Mouse (Mus musculus): ENCODE data around the gene Cers6. TPM values are rescaled to one million over a fixed set of nuclear protein-coding genes. Genes with fewer than 3 reads are reported as not detected.

Cers6 gene
- total RNA-seq, 2 experiments from 2014 or later, result 85.9 to 94.3 TPM

DNA sequence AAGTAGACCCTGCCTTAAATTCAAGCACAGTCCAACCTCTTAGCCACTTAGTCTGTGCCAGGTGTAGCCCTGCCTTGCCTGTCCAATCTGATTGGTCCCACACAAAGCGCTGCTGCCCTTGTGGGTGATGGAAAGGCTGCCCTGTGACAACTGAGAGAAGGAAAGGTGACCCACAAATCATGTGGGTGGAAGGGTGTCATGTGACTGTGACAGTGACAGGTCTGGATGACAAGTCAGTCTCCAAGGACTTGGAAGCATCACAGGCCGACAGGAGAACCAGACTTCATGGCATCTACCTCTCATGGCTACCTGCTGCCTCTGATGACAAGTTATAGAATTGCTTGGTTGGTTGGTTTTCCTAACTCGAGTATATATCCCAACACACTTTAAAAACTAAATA lies 242.3 kb downstream of the Cers6 start:
- no peak for DNase-seq (ENCODE audit: extremely low spot score in 1 of 2, low spot score in 1 of 2)

DNA sequence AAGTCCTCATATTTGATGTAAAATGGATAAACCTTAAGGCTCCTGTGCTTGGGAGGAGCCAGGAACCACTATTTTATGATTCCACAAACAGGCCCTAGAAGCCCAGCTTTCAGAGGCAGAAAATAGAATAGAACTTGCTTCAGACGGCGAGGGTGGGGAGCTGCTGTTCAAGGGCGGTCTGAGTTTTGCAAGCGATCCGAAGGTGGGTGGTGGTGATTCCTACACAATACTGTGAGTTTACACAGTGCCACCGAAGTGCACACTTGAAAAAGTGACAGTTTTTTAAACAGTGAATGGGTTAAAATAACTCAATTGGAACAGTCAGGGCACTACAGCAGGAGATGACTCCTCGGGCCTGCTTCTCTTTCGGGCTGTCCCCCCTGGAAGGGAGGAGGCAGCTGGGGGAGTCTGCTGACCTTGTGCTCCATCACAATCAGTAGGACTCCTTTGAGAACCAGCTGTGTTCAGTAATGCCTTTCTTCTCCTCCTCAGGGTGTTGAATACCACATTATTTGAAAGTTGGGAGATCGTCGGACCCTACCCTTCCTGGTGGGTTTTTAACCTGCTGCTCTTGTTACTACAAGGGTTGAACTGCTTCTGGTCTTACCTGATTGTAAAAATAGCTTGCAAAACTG lies 243.4 kb downstream of the Cers6 start:
- DNase-seq (ENCODE audit: extremely low spot score in 1 of 2, low spot score in 1 of 2), result no peak

DNA sequence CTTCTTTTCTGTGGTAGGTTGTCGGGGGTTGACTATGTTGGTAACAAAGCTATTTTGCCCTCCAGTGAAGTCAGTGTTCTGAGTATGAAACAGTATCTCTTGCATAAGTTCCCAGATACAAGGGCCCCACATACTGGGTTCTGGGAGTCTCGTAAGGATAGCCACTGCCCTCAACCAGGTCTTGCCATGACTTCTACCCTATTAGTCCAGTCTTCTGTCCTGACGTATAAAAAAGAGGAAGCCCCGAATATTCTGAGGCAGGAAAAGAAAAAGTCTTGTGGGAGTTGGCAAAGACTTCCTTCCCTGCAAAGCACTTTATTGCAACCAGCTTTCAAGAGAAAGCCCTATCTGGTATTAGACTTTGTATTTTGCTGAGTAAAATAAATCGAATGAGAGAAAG lies 248.0 kb downstream of the Cers6 start:
- no peak for DNase-seq (ENCODE audit: extremely low spot score in 1 of 2, low spot score in 1 of 2)

DNA sequence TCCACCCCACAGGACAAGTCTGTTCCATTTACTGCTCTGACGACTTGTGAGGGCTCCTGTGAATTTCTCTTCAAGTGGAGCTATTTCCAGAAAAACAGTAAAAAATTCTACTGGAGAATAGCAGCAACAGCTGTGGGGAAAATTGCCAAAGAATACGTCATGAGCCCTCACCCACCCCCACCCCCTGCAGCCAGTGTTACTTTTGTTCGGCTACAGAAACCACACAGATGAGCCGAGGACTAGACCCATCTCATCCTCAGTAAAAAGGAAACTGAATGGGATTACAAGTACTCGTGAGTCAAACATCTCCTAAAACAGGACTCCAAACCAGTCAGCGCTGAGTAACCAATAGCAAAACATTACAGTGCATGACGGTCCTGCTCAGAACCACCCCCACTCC lies 248.5 kb downstream of the Cers6 start:
- no peak for DNase-seq (ENCODE audit: extremely low spot score in 1 of 2, low spot score in 1 of 2)

DNA sequence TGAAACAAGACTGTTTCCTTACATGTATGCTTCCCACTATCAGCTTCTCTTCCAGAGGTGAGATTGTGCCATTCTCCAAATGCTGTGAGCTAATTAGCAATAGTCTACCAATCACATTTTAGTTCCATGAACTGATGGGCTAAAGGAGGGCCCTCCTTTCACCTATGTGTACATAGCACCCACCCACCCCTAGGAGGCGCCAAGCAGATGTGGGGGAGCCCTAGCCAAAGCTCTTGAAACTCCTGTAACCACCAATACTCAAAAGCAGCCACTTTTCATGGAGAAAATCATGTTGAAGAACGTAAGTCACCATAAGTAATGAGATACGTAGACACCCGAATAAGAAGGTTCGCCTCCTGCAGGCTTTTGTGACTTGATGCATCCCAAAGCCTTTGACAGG lies 251.4 kb downstream of the Cers6 start:
- no peak for DNase-seq (ENCODE audit: extremely low spot score in 1 of 2, low spot score in 1 of 2)

DNA sequence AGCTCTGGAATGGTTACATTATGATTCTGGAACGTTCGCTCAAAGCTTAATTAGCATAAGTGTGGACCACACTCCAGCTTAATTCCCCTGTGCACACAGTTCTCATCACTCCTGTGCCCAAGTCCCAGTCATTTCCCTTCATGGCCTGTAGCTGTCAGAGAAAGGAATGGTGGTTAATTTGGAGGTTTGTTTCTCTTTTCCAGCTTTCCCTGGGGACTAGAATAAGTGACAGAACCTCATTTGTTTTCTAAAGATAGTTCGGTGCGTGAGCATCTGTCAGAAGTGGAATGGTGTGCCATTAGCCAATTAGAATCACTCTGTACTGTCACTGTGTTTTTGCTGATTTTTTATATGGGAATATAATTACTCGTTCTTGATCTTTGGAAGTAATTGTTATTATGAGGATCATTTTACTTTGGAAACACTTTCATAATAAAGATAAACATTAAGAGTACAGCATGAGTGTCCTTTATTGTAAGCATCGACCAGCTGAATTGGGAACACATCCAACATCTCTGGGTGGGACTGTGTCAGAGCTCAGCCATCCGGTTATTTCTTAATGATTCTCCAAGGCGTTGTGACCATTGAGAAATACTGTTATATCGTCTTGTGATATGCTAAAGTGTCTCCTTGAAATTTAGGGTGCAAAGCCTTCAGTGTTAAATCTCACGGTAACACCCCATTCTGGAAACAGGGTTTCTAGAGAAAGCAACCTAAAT lies 252.7 kb downstream of the Cers6 start:
- no peak for DNase-seq (ENCODE audit: extremely low spot score in 1 of 2, low spot score in 1 of 2)

DNA sequence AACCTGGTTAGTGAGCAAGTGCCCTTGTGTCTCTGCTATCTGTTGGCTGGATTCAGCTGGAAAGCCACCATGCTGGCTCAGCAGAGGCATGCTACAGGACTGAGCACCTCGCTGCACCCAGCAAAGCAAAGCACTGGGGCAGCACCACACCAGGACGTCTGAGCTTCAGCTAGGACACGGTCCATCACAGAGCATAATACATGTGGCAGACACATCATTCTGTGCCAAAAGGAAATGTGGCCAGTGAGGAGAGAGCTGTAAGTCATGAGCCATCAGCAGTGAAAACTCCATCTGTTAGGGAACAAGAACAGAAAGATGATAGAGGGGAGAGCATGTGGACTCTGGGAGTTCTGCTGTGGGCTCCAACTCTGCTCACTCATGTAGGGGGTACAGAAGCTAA lies 254.7 kb downstream of the Cers6 start:
- no peak for DNase-seq (ENCODE audit: extremely low spot score in 1 of 2, low spot score in 1 of 2)

DNA sequence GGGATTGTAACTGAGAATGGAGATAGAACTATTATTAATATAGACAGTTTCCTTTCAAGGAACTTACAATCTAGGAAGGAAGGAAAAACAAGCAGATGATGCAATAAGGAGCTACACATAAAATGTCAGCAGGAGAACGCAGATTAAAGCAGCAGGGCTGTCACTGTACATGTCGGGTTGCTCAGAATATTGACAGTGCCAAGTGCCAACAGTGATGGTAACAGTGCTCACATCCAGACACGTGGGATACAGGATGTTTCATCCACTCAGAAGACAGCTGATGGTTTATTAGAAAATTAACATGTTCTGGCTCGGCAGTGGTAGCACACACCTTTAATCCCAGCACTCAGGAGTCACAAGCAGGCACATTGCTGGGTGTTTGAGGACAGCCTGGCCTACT lies 255.5 kb downstream of the Cers6 start:
- no peak for DNase-seq (ENCODE audit: extremely low spot score in 1 of 2, low spot score in 1 of 2)

DNA sequence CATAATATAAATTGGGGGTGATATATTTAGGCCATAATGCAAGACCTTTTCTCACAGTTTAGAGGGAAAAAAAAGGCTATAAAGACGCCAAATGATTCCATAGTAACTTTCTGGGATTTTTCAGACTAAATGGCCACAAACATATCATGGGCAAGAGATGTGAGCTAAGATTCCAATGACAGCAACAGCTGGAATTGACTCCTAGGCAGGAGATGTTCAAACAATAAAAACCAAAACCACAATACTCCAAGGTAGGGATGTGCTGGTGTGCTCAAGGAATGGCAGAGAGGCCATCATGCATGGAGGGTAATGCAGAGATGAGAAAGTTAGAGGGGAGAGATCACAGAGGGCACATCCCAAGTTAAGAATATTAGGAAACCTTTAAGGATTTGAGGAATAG lies 257.8 kb downstream of the Cers6 start:
- DNase-seq (ENCODE audit: extremely low spot score in 1 of 2, low spot score in 1 of 2), result no peak

DNA sequence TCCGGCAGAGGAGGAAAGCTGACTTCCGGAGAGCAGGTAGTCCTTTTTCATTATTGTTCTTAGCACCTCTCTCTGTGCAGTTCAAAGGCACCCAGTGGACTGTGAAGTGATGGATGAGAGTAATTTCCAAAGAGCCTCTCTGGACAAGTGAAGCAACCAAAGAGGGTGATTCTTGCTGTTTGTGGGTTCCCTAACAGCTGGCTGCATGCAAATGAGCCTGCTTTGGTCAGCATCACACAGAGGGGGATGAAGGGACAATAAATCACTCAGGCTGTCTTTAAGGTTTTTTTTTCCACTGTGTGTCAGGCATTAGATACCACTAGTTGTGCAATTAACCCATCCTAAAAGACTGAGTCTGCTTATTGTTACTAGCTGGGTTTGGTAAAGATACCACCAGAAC lies 258.5 kb downstream of the Cers6 start:
- DNase-seq (ENCODE audit: extremely low spot score in 1 of 2, low spot score in 1 of 2), result no peak

DNA sequence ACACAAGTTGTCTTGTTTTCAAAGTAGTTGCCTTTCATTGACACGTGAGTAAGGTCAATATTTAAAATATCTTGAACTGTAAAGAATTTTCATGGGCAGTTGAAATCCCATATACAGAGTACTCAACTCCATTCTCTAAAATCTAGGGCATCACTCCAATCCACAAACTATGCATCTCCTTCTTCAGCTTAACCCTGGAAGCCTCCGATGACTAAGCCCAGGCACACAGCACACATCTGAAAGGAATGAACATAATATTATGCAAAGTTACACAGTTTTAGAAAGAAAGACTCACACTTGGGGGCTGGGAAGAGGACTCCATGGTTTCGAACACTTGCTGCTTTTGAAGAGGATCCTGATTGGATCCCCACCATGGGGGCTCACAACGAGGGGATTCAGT lies 260.4 kb downstream of the Cers6 start:
- DNase-seq (ENCODE audit: extremely low spot score in 1 of 2, low spot score in 1 of 2), result no peak

DNA sequence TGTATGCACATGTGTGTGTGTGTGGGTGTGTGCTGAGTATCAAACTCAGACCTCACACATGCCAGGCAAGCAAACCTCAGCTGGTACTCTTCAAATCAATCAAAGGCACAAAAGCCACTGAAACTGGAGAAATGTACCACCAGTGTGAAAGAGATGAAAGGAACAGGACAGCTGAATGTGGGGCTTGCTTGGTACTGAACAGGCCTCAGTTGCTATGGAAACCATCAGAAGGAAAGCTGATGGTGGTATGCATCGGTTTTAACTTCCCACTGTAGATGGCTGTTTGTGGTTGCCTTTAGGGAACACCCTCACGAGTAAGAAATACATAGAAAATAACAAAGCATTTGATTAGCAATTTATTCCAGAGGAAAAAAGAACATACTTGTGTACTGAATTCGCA lies 264.2 kb downstream of the Cers6 start:
- DNase-seq (ENCODE audit: extremely low spot score in 1 of 2, low spot score in 1 of 2), result no peak

DNA sequence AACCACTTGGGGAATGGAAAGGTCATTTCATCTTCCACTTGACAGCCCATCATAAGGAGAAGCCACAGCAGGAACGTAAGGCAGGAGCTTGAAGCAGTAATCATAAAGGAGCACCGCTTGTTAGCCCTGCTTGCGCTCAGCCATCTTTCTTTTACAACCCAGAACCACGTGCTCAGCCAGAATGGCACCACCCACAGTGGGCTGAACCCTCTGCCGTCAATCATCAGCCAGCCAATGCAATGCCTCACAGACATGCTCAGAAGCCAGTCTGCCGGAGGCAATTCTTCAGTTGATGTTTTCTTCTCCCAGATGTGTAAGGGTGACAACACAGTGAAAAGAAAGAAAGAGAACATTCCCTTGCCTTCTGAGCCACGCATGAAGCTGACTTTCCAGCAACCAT lies 267.1 kb downstream of the Cers6 start:
- DNase-seq (ENCODE audit: extremely low spot score in 1 of 2, low spot score in 1 of 2), result no peak

DNA sequence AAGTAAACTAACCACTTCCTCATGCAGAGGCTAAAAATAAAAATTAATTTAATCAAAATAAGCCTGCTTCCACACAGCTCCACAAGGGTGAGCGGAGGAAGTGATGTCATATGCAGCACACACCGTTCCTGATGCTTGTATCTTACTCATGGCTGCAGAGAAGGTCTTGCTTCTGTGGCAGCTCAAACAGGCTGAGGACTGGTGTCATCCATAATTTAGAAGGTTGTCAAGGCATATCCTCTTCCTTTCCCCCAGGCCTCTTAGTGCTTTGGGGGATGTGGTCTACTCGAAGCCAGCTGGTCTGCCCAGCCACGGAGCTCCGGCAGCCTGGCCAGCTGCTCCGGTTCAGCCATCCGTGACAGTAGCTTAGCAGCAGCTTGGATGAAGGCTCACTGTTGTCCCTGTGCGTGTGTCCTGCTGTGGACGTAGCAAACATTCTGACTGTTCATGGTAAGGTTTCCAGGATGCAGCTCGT lies 267.7 kb downstream of the Cers6 start:
- DNase-seq (ENCODE audit: extremely low spot score in 1 of 2, low spot score in 1 of 2), result no peak

DNA sequence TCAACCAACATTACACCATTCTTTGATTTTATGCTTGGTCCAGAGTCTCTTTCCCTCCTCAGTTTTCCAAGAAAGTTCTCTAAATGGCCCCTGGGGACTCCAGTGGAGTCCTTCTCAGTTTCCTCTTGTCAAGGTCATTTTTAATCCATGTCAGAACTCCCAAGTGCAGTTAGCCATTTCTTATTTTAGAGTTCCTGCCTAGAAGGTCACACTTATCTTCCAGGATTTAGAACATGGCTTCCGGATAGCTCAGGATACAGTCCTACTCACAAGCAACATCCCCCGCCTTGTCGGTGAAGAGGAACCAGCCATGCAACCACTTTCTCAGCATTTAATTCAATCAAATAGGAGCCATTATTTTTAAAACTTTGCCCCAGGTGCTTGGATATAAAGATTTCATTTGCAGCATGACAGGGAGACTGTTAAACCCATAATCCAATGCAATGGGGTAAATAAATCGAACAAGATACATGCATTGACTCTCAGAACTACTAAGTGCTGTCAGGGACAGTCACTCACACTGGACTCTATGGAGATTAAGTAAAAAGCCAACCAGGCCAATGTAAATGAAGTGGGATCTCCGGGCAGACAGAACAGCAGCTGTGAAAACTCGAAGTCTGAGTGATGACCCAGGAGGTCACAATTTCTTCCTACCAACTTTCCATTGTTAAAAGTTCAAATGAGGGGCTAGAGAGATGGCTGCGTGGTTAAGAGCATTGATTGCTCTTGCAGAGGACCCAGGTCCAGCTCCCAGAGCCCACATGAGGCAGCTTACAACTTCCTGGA lies 268.4 kb downstream of the Cers6 start:
- no peak for DNase-seq (ENCODE audit: extremely low spot score in 1 of 2, low spot score in 1 of 2)

DNA sequence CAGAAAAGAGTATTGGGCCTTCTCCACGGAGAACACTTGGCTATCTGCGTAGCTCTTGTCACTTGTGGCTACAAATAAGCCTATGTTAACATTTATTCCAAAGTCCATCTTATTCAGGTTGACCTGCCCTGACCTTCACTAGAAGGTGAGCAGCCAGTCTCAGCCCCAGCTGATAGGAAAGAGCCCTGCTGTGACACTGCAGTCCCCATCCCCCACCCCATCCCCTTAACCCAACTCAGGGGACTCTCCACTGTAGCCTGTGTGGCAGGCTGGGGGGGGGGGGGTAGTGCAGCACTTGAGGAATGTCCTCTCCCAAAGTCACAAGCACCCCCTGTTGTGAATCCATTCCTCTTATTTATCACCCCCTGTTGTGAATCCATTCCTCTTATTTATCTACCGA lies 270.8 kb downstream of the Cers6 start:
- DNase-seq (ENCODE audit: extremely low spot score in 1 of 2, low spot score in 1 of 2), result no peak

DNA sequence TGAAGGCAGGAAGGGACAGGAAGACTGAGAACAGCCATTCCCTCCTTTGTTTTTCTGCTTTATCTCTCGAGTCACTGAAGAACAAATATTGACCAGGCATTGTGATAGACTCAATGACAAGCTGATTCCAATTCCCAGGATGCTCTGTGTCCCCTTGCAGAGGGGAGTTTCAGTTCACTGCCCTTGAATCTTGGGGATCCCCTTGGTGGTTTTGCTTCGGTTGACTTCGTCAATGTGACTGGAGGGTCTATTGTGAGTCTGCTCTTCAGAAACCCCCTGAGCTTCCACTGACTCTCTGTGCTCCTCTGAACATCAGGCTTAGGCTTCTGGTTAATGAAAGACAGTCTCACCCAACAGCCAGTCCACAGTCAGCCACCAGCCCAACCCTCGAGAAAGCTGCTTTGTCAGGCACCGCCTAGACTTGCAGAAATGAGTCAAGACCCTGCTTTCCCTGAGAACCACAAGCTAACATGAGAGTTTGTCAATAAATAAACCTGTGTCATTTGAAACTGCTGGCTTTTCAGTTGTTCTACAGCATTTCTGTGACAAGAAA lies 271.3 kb downstream of the Cers6 start:
- no peak for DNase-seq (ENCODE audit: extremely low spot score in 1 of 2, low spot score in 1 of 2)

DNA sequence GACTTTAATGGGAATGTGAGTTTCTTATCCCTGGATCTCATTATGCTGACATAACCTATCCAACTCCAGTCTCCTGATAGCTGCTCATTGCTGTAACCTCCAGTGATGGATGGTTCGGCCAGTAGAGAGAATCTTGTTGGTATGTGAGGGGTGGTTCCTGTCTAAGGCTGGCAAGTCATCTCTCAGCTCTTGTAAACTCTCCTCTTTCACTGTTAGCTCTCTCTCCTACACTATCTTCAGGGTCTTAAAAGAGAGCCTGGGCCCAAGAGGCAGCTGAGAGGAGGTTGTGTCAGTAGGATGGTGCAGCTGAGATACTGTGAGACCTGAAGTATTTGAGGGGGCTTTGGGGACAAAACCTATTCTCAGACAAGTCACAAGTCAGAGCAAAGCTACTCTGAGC lies 272.9 kb downstream of the Cers6 start:
- no peak for DNase-seq (ENCODE audit: extremely low spot score in 1 of 2, low spot score in 1 of 2)

DNA sequence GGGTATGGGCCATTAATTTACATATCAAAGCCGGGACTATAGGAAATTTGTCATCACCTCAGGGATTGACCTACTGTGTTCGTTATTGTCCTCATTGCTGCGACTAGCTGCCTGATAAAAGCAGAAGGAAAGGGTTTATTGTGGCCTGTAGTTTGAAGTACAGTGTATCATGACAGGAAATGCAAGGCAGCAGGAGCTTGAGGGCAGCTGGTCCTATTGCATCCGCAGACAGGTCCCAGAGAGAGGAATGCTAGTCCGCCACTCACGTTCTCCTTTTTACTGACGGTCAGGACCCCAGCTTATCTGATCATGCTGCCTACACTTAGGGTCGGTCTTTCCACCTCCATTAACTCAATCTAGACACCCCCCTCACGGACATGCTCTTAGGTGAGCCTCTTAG lies 273.7 kb downstream of the Cers6 start:
- no peak for DNase-seq (ENCODE audit: extremely low spot score in 1 of 2, low spot score in 1 of 2)

DNA sequence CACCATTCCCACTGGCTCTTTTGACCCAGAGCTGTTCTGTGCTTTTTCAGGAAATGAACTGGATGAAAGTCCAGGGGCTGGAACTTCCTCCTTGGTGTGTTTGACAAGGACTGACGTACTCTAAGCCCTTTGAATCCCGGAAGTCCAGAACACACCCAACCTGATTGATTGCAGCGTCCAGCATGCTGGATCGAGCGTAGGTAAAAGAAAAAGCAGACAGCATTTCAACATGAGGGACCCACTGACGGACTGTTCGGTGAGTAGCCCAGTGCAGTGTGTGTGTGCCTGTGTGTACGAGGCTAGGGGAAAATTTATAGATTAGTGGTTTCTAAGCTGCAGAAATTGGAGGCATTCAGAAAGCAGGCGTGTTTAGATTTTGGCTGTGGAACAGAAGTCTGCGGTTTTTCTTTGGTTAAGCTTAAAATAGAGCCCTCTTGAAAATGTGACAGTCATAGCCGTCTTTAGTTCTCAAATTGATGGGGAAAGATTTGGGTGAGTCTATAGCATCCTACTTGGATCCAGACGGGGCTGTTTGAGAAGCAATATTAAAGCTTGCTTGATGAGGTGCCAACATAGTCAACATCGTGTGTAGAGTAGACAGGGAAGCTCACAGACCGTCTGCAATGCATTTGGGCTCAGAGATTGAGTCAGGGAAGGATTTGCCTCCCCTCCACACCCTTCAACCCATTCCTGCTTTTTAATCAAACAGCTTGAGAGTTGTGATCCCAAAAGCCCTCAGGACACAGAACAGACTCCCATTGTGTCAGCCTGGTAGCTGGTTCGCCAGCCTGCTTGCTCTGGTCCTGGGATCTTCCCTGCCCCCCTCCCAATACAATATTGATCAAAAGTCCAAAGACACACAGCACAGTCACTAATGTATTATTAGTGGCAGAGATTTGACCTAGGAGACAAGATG lies 274.7 kb downstream of the Cers6 start, which contains the start of gene Nostrin:
Gene Nostrin (plus strand): TSS at position 140 of the 916 bp plus-strand sequence.
- no peak for DNase-seq (ENCODE audit: extremely low spot score in 1 of 2, low spot score in 1 of 2)

All from layer of hippocampus, postnatal 25 days (tissue).